Mouse (Mus musculus) lung, postnatal 0 days (tissue): ENCODE measurements around the gene Stxbp4. TPM values are rescaled to one million over a fixed set of nuclear protein-coding genes. Genes with fewer than 3 reads are reported as not detected.

Experiments
- ATAC-seq: fragments of 200-750 bp; cut with Nextera tagmentation; 2 replicates; pipeline ENCODE4 v1.8.0; 2017; ENCODE audit warnings: moderate library complexity
- DNase-seq: peaks from one replicate; pipeline ENCODE4 v3.0.0-alpha.2; 2016; ENCODE audit warnings: low spot score
- H3K27ac ChIP-seq: fragments of 300-500 bp; sonication (generic); 2 replicates; pipeline ENCODE4 v1.5.1; 2014; ENCODE audit warnings: antibody characterized with exemption, mild to moderate bottlenecking, low read length, mixed read lengths
- H3K27me3 ChIP-seq: fragments of 300-500 bp; sonication (generic); replicated peaks from 2 replicates; pipeline ENCODE4 v1.6.1; 2014; ENCODE audit warnings: low read length, mixed read lengths; ENCODE audit not compliant: insufficient read depth
- H3K36me3 ChIP-seq: fragments of 300-500 bp; sonication (generic); 2 replicates; pipeline ENCODE4 v1.6.1; 2014; ENCODE audit warnings: low read length, mixed read lengths; ENCODE audit not compliant: insufficient read depth
- H3K4me1 ChIP-seq: fragments of 300-500 bp; sonication (generic); 2 replicates; pipeline ENCODE4 v1.6.1; 2014; ENCODE audit warnings: antibody characterized with exemption, low read depth, low read length, mixed read lengths; ENCODE audit not compliant: insufficient read depth
- H3K4me2 ChIP-seq: fragments of 300-500 bp; sonication (generic); replicated peaks from 2 replicates; pipeline ENCODE4 v1.6.1; 2014; ENCODE audit warnings: low read depth, mild to moderate bottlenecking, low read length, moderate library complexity, mixed read lengths
- H3K4me3 ChIP-seq: fragments of 300-500 bp; sonication (generic); 2 replicates; pipeline ENCODE4 v1.5.1; 2014; ENCODE audit warnings: low read depth, low read length
- H3K9ac ChIP-seq: fragments of 300-500 bp; sonication (generic); replicated peaks from 2 replicates; pipeline ENCODE4 v1.6.1; 2014; ENCODE audit warnings: low read depth, mild to moderate bottlenecking
- H3K9me3 ChIP-seq: fragments of 300-500 bp; sonication (generic); 2 replicates; pipeline ENCODE4 v1.6.1; 2016; ENCODE audit warnings: low read length, mixed read lengths
- CTCF ChIP-seq: IDR thresholded peaks from 2 replicates; pipeline ENCODE4 v1.5.1; 2016; ENCODE audit warnings: antibody characterized with exemption, mild to moderate bottlenecking
- EP300 ChIP-seq: IDR thresholded peaks from 2 replicates; pipeline ENCODE4 v1.6.1; 2016; ENCODE audit warnings: antibody characterized with exemption, mild to moderate bottlenecking, control low read depth
- WGBS: fragments of 180-500 bp; shearing (Covaris S2); extraction: QIAGEN DNeasy Blood & Tissue Kit; methylation state at CpG from one replicate; pipeline ENCODE4 v1.1.7; 2014; 5-methylcytosine and 5-hydroxymethylcytosine counted together
- polyA plus RNA-seq: library from polyadenylated mRNA; unstranded; fragments of >200 nt; fragmentation: Nextera tagmentation; extraction: Ambion mirVana; gene quantifications from 2 replicates; pipeline ENCODE4 v1.2.1, GENCODE M21; 2015

The Stxbp4 gene
- polyA plus RNA-seq, 1 experiment from 2014 or later = 4.2 TPM

GRCm38 (mm10) chr11:90470271-90470670, 167.6 kb downstream of the Stxbp4 start:
- Histone ChIP-seq H3K4me2 (no peak overlapping the region), H3K27me3 (no peaks in the 10 kb centered on the region), H3K4me3 (no peak overlapping the region), H3K9ac (no peak overlapping the region), H3K27ac (no peak overlapping the region), H3K9me3 (no peaks in the 10 kb centered on the region), H3K36me3 (no peaks in the 10 kb centered on the region), H3K4me1 (no peaks in the 10 kb centered on the region)
- ATAC-seq = no peak
- TF ChIP-seq EP300 (no peak), CTCF (no peak)
- WGBS = 87% methylated on average over 4 of the region's 4 CpGs
- DNase-seq = no peak

GRCm38 (mm10) chr11:90464046-90464595, 173.8 kb downstream of the Stxbp4 start:
- H3K9ac ChIP-seq = no peak overlapping the region
- H3K4me1 ChIP-seq = no peaks in the 10 kb centered on the region
- no peaks in the 10 kb centered on the region for H3K27me3 ChIP-seq
- H3K36me3 ChIP-seq = no peaks in the 10 kb centered on the region
- no peak overlapping the region for H3K4me2 ChIP-seq
- TF ChIP-seq EP300 (no peak), CTCF (no peak)
- no peaks in the 10 kb centered on the region for H3K9me3 ChIP-seq
- DNase-seq = no peak
- 69% methylated on average over 10 of the region's 10 CpGs for WGBS
- H3K4me3 ChIP-seq = no peak overlapping the region
- ATAC-seq = no peak
- no peak overlapping the region for H3K27ac ChIP-seq

- TF ChIP-seq CTCF (no peak), EP300 (no peak)
- Histone ChIP-seq H3K27ac (no peak overlapping the region), H3K27me3 (no peaks in the 10 kb centered on the region), H3K9me3 (no peaks in the 10 kb centered on the region), H3K4me1 (no peaks in the 10 kb centered on the region), H3K9ac (no peak overlapping the region), H3K36me3 (no peaks in the 10 kb centered on the region), H3K4me2 (no peak overlapping the region), H3K4me3 (no peak overlapping the region)
- ATAC-seq (no peak), DNase-seq (no peak)
- WGBS = 80% methylated on average over 3 of the region's 3 CpGs
These were observed 177.4 kb downstream of the Stxbp4 start for GRCm38 (mm10) chr11:90460458-90460857.

GRCm38 (mm10) chr11:90452134-90452533, 185.8 kb downstream of the Stxbp4 start:
- ATAC-seq = no peak
- Histone ChIP-seq H3K27me3 (no peaks in the 10 kb centered on the region), H3K27ac (no peak overlapping the region), H3K9ac (no peak overlapping the region), H3K4me2 (no peak overlapping the region), H3K36me3 (no peaks in the 10 kb centered on the region), H3K9me3 (no peaks in the 10 kb centered on the region), H3K4me1 (no peaks in the 10 kb centered on the region), H3K4me3 (no peak overlapping the region)
- TF ChIP-seq CTCF = no peak
- TF ChIP-seq EP300 = no peak
- DNase-seq = no peak
- WGBS = 46% methylated on average over 3 of the region's 3 CpGs

- Histone ChIP-seq H3K27ac (no peak overlapping the region), H3K9me3 (no peaks in the 10 kb centered on the region), H3K4me1 (no peaks in the 10 kb centered on the region), H3K9ac (no peak overlapping the region), H3K4me2 (no peak overlapping the region), H3K27me3 (no peaks in the 10 kb centered on the region), H3K36me3 (no peaks in the 10 kb centered on the region), H3K4me3 (no peak overlapping the region)
- 57% methylated on average over 5 of the region's 5 CpGs for WGBS
- no peak for ATAC-seq
- DNase-seq = no peak
- TF ChIP-seq CTCF = no peak
- TF ChIP-seq EP300 = no peak
These were observed 186.4 kb downstream of the Stxbp4 start for GRCm38 (mm10) chr11:90451506-90451905.

- no peaks in the 10 kb centered on the region for H3K9me3 ChIP-seq
- no peak overlapping the region for H3K27ac ChIP-seq
- ATAC-seq (no peak), DNase-seq (no peak)
- no peaks in the 10 kb centered on the region for H3K36me3 ChIP-seq
- no peak overlapping the region for H3K9ac ChIP-seq
- WGBS = 53% methylated on average over 2 of the region's 2 CpGs
- no peak for TF ChIP-seq CTCF
- H3K4me3 ChIP-seq = no peak overlapping the region
- H3K4me1 ChIP-seq = no peaks in the 10 kb centered on the region
- no peak overlapping the region for H3K4me2 ChIP-seq
- no peaks in the 10 kb centered on the region for H3K27me3 ChIP-seq
These were observed 195.4 kb downstream of the Stxbp4 start for GRCm38 (mm10) chr11:90442462-90442861.

- H3K4me1 ChIP-seq = no peaks in the 10 kb centered on the region
- H3K9me3 ChIP-seq = no peaks in the 10 kb centered on the region
- no peak for ATAC-seq
- H3K36me3 ChIP-seq = no peaks in the 10 kb centered on the region
- DNase-seq = no peak
- H3K4me3 ChIP-seq = no peak overlapping the region
- 86% methylated on average over 3 of the region's 3 CpGs for WGBS
- no peak overlapping the region for H3K4me2 ChIP-seq
- no peak for TF ChIP-seq CTCF
- TF ChIP-seq EP300 = no peak
- no peaks in the 10 kb centered on the region for H3K27me3 ChIP-seq
- no peak overlapping the region for H3K27ac ChIP-seq
- H3K9ac ChIP-seq = no peak overlapping the region
These were observed 197.0 kb downstream of the Stxbp4 start for GRCm38 (mm10) chr11:90440851-90441250.
